Mouse (Mus musculus) myocyte (in vitro differentiated cells): ENCODE data around the gene Slc22a6.

ENCODE experiments used
- MAX ChIP-seq: IDR thresholded peaks from one replicate; pipeline ENCODE4 v1.6.1; 2011; ENCODE audit warnings: low read depth, mild to moderate bottlenecking, control low read depth
- MYOG ChIP-seq, 3 experiments: IDR thresholded peaks; one replicate each; pipeline ENCODE4 v1.6.1; 2011; ENCODE audit warnings: control low read depth in 2 of 3, low read depth in 2 of 3, mild to moderate bottlenecking in 2 of 3; ENCODE audit not compliant: insufficient read length in 2 of 3, control insufficient read depth in 1 of 3, insufficient read depth in 1 of 3
- POLR2A ChIP-seq: IDR thresholded peaks from one replicate; pipeline ENCODE4 v1.6.1; 2011; ENCODE audit warnings: low read depth, mild to moderate bottlenecking, control low read depth, moderate library complexity; ENCODE audit not compliant: insufficient read length

GRCm38 (mm10) chr19:8601922-8602321 lies 15.9 kb upstream of the Slc22a6 start:
- TF ChIP-seq POLR2A (no peak), MYOG (IDR thresholded peaks at IDR 0.05; ENCODE audit: control insufficient read depth in 1 of 3, insufficient read depth in 1 of 3, insufficient read length in 2 of 3, low read depth in 2 of 3) (no peak), MAX (no peak)
